Mouse (Mus musculus) adrenal gland, adult 8-10 months (tissue): ENCODE data around the gene Foxp1. TPM values are rescaled to one million over a fixed set of nuclear protein-coding genes. Genes with fewer than 3 reads are reported as not detected.

ENCODE experiments used
- DNase-seq: peaks from one replicate; pipeline ENCODE4 v3.0.0; 2022
- total RNA-seq, 4 experiments: library from RNA; stranded (reverse); gene quantifications; 2 replicates each; pipeline ENCODE4 v1.2.4; 2022

The Foxp1 gene
- total RNA-seq, 4 experiments from 2014 or later, result 37.1 to 93.2 (median 58.8) TPM

- DNase-seq, result no peak
Measured at GRCm38 (mm10) chr6:99131815-99132214, 390.7 kb downstream of the Foxp1 start.

- no peak for DNase-seq
Measured at GRCm38 (mm10) chr6:99130758-99131410, 391.6 kb downstream of the Foxp1 start.

GRCm38 (mm10) chr6:99126717-99127116 is 395.8 kb downstream of the Foxp1 start:
- no peak for DNase-seq

GRCm38 (mm10) chr6:99120776-99121766 is 401.4 kb downstream of the Foxp1 start:
- DNase-seq, result no peak

DNA sequence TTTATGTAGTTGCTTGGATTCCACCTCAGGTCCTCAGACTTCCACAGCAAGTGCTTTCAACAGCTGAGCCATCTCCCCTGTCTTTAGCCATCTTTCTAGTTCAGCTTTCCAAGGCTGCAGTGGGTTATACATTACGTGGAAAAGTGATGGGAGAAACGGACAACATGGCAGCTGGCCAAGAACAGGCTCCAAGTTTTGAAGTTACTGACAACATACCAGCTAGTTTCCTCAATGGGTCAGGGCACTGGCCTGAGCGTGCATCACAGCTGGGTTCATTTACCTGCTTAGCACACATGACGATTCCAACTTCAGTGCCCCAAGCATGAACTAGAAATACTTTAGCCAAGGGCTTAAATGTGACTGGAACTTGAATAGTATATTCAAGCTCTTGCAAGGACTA is 404.0 kb downstream of the Foxp1 start:
- DNase-seq, result no peak

DNA sequence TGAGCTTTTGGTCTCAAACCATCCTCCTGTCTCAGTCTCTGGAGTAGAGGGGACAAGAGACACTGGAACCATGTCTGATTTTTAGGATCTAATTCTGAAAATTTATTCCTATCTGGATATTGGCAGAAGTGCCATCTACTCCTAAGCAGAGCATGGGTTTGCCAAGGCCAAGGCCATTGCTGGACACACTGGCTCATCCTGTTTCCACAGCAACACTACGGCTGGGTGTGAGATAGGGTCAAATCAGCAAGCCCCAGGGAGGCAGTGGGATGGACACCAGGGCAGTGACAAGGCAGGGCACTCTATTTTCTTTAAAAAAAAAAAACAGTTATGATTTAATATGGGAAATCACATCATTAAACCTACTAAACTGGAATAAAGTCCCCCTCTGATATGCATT is 405.1 kb downstream of the Foxp1 start:
- peak; percentile 44 for DNase-seq

GRCm38 (mm10) chr6:99111856-99112255 is 410.7 kb downstream of the Foxp1 start:
- DNase-seq, result no peak

DNA sequence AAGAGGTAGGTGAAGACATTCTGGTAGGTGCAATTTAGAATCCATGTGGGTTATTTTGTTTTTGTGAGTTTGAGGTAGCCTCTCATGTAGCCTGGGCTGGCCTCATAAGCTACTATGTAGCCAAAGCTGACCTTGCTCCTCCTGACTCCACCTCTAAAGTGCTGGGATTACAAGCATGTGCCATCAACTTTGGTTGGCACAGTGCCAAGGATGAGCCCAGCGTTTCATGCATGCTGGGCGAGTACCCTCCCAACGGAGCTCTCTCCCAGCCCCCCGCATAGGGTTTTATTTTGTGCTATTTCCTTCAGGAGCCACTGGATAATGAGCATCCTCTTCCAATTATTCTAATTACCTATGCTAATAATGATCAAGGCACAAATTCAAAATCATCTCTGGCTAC is 414.1 kb downstream of the Foxp1 start:
- no peak for DNase-seq

DNA sequence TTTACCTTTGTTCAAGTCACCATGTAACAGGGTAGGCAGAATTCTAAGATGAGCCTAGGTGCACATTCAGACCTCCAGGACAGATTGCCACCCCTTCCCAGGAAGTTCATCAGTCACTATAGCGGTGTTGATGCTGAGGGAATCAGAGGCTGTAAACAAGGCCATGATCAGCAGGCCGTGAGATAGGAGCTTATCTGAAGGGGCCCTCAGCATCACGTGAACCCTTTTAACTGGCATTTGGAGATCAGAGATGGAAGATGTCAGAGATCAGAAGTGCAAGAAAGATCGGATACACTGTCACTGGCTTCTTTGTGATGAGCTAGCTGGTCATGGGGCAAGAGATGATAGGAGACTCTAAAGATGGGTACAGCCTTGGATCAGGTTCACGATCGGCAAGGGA is 414.8 kb downstream of the Foxp1 start:
- DNase-seq, result no peak

DNA sequence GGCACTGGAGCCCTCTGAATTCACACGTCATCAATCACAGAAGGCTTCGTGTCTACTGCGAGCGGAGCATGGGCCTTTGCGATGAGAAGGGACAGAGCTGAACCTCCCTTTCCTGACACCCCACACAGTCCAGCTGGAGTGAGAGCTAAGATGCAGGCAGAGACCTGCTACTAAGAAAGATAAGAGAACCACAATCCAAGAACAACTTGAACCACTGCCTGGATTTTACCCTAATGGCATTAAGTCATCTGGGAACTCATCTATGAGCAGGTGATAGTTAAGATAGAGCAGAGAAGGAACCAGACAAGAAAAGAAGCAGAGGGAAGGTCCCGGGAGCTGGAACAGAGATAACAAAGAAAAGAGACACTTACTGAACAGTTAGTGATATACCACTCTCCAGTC is 415.4 kb downstream of the Foxp1 start:
- DNase-seq, result no peak

GRCm38 (mm10) chr6:99105979-99106378 is 416.5 kb downstream of the Foxp1 start:
- no peak for DNase-seq

DNA sequence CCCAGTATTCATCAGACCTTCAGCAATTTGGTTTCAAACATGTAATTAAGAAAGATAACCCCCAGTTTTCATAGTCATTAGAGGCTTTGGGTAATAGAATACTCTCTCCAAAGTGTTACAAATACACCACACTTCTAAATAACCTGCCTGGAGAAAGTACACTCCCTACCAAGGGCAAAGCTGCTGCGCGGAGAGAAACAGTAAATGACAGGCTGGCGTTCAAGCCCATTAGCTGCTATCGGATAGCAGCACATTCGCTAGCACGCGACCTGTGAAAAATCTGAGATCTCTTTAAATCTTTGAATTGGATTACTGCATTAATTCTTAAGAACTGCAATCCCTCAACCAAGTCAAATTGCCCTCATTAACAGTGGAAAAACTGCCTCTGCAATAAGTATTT is 418.1 kb downstream of the Foxp1 start:
- DNase-seq, result no peak

DNA sequence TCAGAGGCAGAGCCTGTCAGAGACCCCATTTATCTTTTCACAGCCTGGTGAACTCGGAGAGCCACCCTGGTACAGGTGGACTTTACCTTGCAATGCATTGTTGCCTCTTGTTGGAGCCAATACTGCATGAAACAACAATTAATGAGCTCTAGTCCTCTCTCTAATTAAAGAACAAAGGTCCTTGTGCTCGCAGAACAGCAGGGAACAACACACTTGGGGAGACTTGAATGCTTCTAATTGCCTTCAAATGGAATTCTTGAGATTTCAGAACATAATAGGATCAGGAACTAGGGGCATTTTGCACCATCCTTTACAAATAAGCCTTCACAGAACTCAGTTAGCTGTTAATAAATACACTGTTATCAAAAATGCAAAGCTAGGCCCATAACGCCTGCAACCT is 418.6 kb downstream of the Foxp1 start:
- DNase-seq, result no peak

GRCm38 (mm10) chr6:99101489-99101908 is 421.0 kb downstream of the Foxp1 start:
- DNase-seq, result no peak

- no peak for DNase-seq
Measured at GRCm38 (mm10) chr6:99100331-99100730, 422.2 kb downstream of the Foxp1 start.

DNA sequence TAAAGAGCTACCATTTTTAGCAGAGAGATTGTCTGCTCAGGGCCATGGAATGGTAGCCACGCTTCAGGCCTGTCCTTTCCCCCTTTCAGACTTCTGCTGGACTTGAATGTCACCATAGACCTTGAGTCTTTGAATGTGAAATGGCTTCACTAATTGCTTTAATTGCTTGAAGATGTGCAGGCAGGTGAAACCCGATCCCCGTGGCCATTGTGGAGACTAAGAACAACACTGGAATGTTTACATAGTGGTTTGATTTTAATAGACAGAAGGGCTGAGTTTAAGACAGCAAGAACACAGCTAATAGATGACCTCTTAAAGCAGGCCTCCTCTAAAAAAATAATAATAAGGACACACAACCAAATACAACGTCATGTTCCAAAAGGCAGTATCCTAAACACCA is 422.7 kb downstream of the Foxp1 start:
- DNase-seq, result no peak

DNA sequence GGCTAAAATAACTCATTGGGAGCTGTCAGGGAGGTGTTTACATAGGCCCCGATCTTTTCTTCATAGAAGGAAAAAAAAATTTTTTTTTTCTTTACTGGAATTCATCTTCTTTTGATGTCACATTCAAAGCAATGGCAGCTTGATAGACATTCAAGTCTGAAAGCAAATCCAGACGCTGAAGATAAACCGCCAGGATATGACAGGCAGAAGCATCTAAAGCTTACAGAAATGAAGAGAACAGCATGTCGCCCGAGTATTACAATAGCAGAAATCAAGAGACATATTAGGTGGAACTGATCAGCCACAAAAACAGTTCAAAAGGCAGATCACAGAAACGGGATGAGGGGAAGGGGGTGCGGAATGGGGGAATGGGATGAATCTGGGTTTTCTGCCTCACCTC is 425.3 kb downstream of the Foxp1 start:
- no peak for DNase-seq

- no peak for DNase-seq
Measured at GRCm38 (mm10) chr6:99096776-99097166, 425.8 kb downstream of the Foxp1 start.

GRCm38 (mm10) chr6:99096105-99096775 is 426.3 kb downstream of the Foxp1 start:
- DNase-seq, result no peak

DNA sequence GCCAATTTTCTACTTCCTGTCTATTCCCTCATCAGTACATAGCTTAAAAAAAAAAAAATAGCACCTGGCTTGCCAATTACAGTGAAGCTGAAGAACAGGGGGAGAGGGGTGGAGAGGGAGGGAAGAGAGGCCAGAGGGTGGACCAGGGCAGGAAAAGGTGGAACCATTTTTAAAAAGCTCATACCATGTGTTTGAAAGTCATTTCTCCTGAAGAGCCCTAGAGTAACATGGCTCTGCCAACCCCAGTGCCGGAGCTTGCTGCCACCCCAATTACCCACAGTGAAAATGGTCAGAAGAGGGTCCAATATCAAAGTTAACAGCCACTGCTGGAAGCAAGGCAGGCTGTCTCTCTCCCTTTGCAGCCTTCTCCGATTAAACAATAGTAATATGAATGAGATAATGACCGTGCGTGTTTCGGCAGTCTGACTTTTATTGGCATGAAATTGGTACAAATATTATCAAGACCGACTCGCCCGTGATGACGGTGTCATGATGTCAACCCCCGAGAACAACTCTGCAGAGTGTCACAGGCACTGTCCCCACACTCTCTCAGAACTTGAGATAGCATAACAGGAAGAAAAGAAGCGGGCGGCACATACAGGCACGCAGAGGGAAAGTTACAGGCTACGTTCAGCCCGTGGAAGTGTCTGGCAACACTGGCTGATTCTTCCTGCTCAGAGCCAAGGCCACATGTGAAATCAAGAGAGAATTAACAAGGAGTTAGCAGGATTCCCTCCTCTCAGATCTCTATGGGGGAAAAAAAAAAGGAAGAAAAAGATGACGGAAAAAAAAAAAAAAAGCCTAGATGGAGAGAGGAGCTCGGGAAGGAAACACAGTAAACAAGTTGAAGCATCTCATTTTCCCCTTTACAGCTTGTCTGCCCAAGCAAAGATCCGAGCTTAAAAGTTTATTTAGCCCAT is 427.1 kb downstream of the Foxp1 start:
- DNase-seq, result no peak

DNA sequence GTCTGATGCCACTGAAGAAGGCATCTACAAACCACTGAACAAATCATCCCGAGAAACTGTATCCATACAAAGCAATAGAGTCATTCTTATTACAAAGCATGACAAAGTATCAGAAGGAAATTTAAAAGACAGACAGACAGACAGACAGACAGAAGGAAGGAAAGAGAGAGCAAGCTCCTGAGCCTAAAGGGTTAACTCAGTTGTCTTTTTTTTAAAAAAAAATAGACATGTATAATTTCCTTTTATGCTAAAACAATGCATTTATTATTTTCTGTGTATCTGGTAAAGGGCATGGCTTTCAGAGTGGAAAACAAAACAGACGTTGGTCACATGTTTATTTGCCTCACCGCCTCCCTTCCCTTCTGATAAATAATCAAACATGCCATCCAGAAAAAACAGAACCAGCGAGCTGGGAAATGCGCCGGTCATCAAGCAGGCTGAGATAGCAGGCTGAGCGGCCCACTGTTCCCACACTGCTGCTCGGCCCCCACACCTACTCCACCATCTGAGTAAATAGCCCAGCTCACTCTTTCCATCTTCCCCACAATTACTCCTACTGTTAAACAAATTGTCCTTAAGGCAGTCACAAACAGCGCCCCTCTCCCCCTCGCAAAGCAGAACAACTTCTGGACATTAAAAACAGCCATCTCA is 428.1 kb downstream of the Foxp1 start:
- no peak for DNase-seq

DNA sequence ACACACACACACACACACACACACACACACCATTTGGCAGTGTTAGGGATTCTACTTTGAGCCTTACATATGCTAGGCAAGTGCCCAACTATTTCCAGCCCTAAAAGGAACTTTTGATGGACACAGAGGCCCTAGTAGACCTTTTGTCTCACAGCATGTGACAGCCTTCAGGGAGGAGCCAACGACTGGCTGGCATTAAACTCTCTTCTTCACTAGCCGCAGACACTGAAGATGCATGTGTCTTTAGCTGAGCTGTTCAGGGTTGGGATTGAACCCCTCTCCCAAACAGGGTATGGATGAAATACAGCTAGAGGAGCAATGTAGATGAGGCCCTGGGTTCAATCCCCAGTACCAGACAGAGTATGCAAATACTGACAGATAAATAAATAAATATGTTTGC is 428.7 kb downstream of the Foxp1 start:
- no peak for DNase-seq
